Mouse (Mus musculus): ENCODE data around the gene Tbx20.

Tbx20 gene

GRCm38 (mm10) chr9:24767056-24767455 is 7.0 kb downstream of the Tbx20 start:
- DNase-seq: no peak

- DNase-seq: no peak
These were observed 8.5 kb downstream of the Tbx20 start for GRCm38 (mm10) chr9:24765572-24765971.

GRCm38 (mm10) chr9:24760461-24760860 is 13.6 kb downstream of the Tbx20 start:
- DNase-seq: no peak

GRCm38 (mm10) chr9:24744958-24745357 is 29.1 kb downstream of the Tbx20 start:
- DNase-seq: no peak

GRCm38 (mm10) chr9:24701246-24701645 is 72.9 kb downstream of the Tbx20 start:
- no peak for DNase-seq

GRCm38 (mm10) chr9:24696405-24696778 is 77.7 kb downstream of the Tbx20 start:
- DNase-seq: no peak

- DNase-seq: peak; percentile 3 to 13
These were observed 78.3 kb downstream of the Tbx20 start, which contains the start of gene Dpy19l2 for GRCm38 (mm10) chr9:24695700-24696404. TSS of gene Dpy19l2 (minus strand) at chr9:24696293.
